Mouse (Mus musculus): ENCODE measurements around the gene Lix1. TPM values are rescaled to one million over a fixed set of nuclear protein-coding genes. Genes with fewer than 3 reads are reported as not detected.
"Not testable (repeated sequence)": the region's sequence is repeated elsewhere in the genome, so short reads cannot be mapped to it uniquely, and the experiment has no call there.

Gene Lix1
- polyA plus RNA-seq, 1 experiment from 2014 or later: 26.8 TPM

DNA sequence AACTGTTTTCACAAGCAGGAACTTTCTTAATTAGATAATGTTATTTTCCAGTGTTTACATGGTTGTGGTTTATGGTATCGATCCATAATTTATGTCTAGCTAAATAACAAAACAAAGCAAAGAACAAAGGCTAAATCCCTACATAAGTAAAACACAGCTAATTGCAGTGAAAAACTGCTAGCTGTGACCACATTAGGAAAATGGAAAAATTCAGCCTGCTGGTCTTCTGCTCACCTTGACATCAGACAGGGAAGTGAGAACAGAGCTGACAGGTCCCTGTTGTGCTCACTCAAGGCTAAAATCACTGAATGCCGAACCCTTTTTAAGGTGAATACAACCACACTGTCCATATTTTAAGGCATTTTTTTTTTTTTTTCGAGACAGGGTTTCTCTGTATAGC lies 50.1 kb downstream of the Lix1 start:
- Histone ChIP-seq H3K4me2 (replicated peaks) (no peak overlapping the region), H3K27me3 (replicated peaks) (no peaks in the 10 kb centered on the region), H3K4me1 (peaks cover 12% of the 10 kb centered on the region), H3K27ac (no peak overlapping the region), H3K4me3 (no peak overlapping the region), H3K9ac (no peak overlapping the region), H3K9me3 (no peaks in the 10 kb centered on the region), H3K36me3 (no peaks in the 10 kb centered on the region)
- no peak for ATAC-seq (ENCODE audit: low FRiP score, low read depth)
- WGBS: 91% methylated on average over 3 of the region's 3 CpGs

DNA sequence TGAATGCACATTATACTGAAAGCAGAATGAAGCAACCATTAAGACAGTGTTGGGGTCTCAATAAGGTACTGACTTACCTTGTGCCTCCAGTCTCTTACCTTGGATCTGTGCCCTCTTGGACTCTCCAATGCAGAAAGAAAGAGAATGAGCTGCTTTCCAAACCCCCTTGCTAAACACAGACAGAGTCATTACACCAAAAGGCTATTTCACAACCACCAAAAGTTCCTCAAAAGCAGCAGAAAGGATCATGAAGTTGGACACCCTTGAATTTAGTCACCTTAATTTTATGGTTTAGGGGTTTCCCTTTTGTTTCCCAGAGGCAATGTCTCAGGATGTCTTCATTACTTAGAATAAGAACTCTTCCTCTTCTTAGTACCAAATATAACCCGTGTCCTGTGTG lies 52.1 kb downstream of the Lix1 start:
- no peak overlapping the region for H3K4me3 ChIP-seq
- WGBS: 84% methylated on average over 1 of the region's 1 CpGs

DNA sequence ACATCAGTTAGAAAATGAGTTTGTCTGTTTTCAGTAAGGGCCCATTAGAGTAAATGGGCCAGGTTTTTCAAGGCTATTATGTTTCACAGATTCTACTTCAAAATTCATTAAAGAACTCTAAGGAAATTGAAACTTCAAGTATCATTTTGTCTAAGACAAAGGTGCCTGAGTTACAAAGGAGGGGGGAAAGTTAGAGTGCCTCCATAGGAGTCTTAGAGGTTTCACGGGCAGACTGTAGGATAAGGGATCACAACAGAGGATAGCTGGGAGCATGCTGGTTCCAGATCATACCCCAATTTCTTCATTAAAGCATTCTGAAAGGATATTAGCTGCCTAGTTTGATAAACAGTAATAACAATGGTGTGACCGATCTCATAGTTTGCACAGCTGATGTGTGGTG lies 83.3 kb downstream of the Lix1 start:
- Histone ChIP-seq H3K9ac (no peak overlapping the region), H3K9me3 (no peaks in the 10 kb centered on the region), H3K4me2 (replicated peaks) (no peak overlapping the region), H3K36me3 (no peaks in the 10 kb centered on the region), H3K27me3 (replicated peaks) (no peaks in the 10 kb centered on the region), H3K4me1 (no peaks in the 10 kb centered on the region), H3K27ac (no peak overlapping the region), H3K4me3 (no peak overlapping the region)
- no peak for ATAC-seq (ENCODE audit: low FRiP score, low read depth)
- WGBS: 85% methylated on average over 2 of the region's 2 CpGs

More for the DNA sequence above, 52.1 kb downstream of the Lix1 start:
- no peak overlapping the region for H3K27ac ChIP-seq
- H3K27me3 ChIP-seq (replicated peaks): no peaks in the 10 kb centered on the region
- no peaks in the 10 kb centered on the region for H3K9me3 ChIP-seq
- H3K4me2 ChIP-seq (replicated peaks): no peak overlapping the region
- ATAC-seq (ENCODE audit: low FRiP score, low read depth): no peak
- no peak overlapping the region for H3K9ac ChIP-seq
- peaks cover under 1% of the 10 kb centered on the region; the same call in 1 of the 2 replicates for H3K4me1 ChIP-seq
- H3K36me3 ChIP-seq: no peaks in the 10 kb centered on the region

DNA sequence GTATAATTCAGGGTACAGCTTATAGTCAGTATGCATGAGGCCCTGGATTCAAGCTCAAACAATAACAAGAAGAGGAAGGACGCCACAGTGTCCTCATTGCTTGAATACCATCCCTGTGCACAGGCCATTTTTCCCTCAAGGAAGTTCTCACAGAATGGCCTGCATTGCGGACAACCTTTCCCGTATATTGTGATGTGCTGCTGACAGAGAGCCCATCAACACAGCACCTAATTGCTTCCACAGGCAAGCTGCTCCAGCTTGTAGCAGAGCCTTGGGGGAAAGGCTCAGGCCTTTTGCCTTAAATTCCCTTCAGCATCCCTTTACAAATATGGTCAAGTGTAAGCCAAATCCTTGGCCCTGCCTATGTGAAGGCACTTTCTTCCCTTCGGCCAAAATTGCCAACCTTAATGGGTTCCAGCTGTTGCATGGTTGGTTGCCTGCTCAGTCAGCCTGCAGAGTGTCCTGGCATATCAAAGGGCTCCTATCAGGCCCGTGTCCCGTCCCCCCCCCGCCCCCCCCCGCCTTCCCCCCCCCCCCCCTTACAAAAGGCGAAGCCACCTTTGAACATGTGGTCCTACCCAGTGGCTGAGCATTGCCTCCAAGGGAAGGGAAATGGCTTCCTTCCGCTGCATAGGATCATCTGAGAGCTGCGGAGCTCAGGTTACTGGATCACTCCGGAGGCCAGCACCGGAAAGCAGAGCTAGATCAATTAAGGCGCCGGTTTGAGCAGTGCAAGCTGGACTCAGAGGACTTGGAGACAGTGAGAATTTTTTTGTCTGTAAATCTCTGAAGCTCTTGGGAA lies 88.5 kb downstream of the Lix1 start:
- H3K27me3 ChIP-seq (replicated peaks): no peaks in the 10 kb centered on the region
- no peaks in the 10 kb centered on the region for H3K9me3 ChIP-seq
- no peak overlapping the region for H3K27ac ChIP-seq
- H3K36me3 ChIP-seq: no peaks in the 10 kb centered on the region
- 49% methylated on average over 14 of the region's 15 CpGs for WGBS
- H3K4me3 ChIP-seq: no peak overlapping the region
- H3K4me1 ChIP-seq: no peaks in the 10 kb centered on the region
- H3K9ac ChIP-seq: no peak overlapping the region
- no peak overlapping the region for H3K4me2 ChIP-seq (replicated peaks)
- ATAC-seq (ENCODE audit: low FRiP score, low read depth): no peak

DNA sequence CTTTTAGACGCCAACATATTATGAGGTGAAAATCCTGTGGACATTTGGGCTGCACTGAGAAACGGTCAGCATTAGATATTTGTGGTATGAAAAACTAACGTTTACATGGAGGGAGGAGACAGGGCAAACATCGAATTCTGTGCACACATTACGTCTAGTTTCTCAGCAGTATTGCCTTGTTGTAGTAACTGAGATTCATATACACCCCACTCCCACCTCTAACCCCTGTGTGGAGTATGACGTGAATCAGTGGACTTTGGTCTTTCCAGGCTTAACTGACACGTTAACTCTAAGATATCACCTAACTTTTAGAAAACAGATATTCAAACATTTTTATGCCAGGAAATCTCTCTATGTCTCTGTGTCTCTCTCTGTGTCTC lies 89.1 kb downstream of the Lix1 start:
- no peaks in the 10 kb centered on the region for H3K27me3 ChIP-seq (replicated peaks)
- no peak overlapping the region for H3K27ac ChIP-seq
- WGBS: 78% methylated on average over 7 of the region's 7 CpGs
- no peaks in the 10 kb centered on the region for H3K9me3 ChIP-seq
- H3K4me2 ChIP-seq (replicated peaks): no peak overlapping the region
- H3K36me3 ChIP-seq: no peaks in the 10 kb centered on the region
- no peak overlapping the region for H3K9ac ChIP-seq
- no peak for ATAC-seq (ENCODE audit: low FRiP score, low read depth)
- H3K4me1 ChIP-seq: no peaks in the 10 kb centered on the region
- H3K4me3 ChIP-seq: no peak overlapping the region

DNA sequence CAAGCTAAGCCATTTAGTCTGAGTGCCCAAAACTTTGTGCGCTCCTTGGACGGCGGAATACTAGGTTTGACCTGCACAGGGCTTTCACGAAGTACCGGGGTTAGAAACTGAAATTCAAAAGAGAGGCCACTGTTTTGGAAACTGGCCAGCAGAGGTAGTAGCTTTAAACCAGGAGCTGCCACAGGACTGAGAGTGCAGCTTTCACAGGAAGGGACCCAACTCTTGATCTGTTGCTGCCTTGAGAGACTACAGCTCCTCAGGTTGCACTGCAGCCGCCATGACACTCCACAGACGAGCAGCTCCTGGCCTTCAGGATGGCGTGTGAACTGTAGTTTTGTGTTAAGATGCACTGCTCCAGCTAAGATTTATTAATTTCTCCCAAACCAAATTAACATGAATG lies 89.6 kb downstream of the Lix1 start:
- Histone ChIP-seq H3K9me3 (no peaks in the 10 kb centered on the region), H3K36me3 (no peaks in the 10 kb centered on the region), H3K27me3 (replicated peaks) (no peaks in the 10 kb centered on the region), H3K4me2 (replicated peaks) (no peak overlapping the region), H3K9ac (no peak overlapping the region), H3K27ac (no peak overlapping the region), H3K4me1 (no peaks in the 10 kb centered on the region), H3K4me3 (no peak overlapping the region)
- no peak for ATAC-seq (ENCODE audit: low FRiP score, low read depth)
- 86% methylated on average over 8 of the region's 8 CpGs for WGBS

DNA sequence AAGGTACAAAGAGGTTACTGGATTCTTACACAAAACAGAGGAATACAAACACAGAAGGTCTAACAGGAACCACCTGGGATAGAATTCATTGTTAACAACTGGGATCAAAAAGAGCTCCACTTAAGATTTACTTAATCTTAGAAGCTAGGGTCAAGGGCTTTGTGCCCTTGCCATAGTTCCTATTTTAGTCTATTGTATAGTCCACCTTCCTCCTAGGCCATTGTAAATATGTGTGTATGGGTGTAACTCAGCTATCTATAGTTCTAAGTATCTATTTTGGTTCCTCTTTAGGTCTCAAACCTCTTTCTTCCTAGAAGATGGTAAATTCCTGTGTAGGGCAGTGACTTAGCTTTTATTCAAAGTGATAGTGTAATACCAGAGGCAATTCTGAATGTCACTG lies 93.8 kb downstream of the Lix1 start:
- not testable (repeated sequence) for H3K4me1 ChIP-seq; H3K9me3 ChIP-seq; ATAC-seq (ENCODE audit: low FRiP score, low read depth); H3K4me3 ChIP-seq; H3K36me3 ChIP-seq; H3K27ac ChIP-seq; H3K9ac ChIP-seq; H3K4me2 ChIP-seq (replicated peaks); H3K27me3 ChIP-seq (replicated peaks)

DNA sequence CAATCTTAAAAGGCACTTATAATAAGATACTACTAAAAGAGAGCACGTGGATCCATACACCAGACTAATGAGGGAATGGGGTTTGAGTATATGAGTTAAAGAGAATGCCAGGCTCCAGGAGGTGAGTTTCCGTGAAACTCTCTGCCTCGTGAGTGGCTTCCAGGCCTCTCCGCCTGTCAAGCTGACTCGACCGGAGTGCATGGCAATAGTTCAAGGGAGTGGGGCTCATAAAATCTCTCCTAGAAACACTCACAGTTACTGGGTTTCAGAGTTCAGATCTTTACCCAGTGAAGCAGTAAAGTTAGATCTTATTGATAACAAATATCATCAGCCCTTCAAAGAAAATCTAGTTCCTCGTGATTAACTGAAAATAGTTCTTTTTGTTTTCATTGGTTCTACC lies 94.3 kb downstream of the Lix1 start:
- Histone ChIP-seq H3K36me3 (no peaks in the 10 kb centered on the region), H3K4me2 (replicated peaks) (no peak overlapping the region), H3K27me3 (replicated peaks) (no peaks in the 10 kb centered on the region), H3K9me3 (no peaks in the 10 kb centered on the region), H3K4me1 (no peaks in the 10 kb centered on the region), H3K9ac (no peak overlapping the region), H3K27ac (no peak overlapping the region), H3K4me3 (no peak overlapping the region)
- WGBS: 92% methylated on average over 7 of the region's 7 CpGs
- no peak for ATAC-seq (ENCODE audit: low FRiP score, low read depth)

DNA sequence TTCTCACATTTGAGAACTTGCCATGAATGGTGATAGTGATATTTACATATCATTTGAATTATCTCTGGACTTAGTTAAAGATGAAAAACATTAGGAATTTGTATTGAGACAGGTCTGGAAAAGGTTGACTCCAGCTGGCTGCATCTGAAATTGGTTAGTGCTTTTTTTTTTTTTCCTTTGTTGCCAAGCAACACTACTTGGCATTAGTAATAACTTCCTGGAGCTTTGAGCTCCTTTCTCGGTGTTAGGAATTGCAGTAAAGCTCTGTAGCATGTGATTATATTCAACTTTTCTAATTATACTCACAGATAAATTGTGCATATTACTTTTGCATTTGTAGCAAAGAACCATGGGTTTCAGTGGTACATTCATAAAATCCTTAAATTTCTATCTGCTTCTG lies 96.4 kb downstream of the Lix1 start:
- Histone ChIP-seq H3K9ac (no peak overlapping the region), H3K9me3 (no peaks in the 10 kb centered on the region), H3K27ac (no peak overlapping the region), H3K4me2 (replicated peaks) (no peak overlapping the region), H3K4me1 (no peaks in the 10 kb centered on the region), H3K4me3 (no peak overlapping the region), H3K27me3 (replicated peaks) (no peaks in the 10 kb centered on the region), H3K36me3 (no peaks in the 10 kb centered on the region)
- WGBS: 59% methylated on average over 1 of the region's 1 CpGs
- no peak for ATAC-seq (ENCODE audit: low FRiP score, low read depth)

DNA sequence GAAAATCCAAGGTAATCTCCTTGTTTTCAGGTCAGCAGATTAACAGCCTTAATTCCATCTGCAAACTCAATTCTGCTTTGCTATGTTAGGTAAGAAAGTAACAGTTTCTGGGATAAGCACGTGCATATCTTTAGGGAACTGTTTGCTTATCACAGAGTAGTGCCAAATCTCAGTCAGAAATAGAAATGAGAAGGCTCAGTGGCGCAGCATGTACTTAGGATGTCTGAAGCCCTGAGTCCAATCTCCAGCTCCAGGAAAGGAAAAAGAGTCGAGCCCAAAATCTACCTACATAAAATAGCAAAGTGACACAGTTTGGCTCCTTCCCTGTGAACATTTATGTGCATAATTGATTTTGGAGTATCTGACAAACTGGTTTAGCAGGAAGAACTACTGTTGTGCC lies 96.8 kb downstream of the Lix1 start:
- no peak overlapping the region for H3K4me2 ChIP-seq (replicated peaks)
- H3K27ac ChIP-seq: no peak overlapping the region
- no peaks in the 10 kb centered on the region for H3K36me3 ChIP-seq
- 83% methylated on average over 3 of the region's 3 CpGs for WGBS
- no peaks in the 10 kb centered on the region for H3K9me3 ChIP-seq
- no peak overlapping the region for H3K9ac ChIP-seq
- H3K27me3 ChIP-seq (replicated peaks): no peaks in the 10 kb centered on the region
- no peak for ATAC-seq (ENCODE audit: low FRiP score, low read depth)
- no peak overlapping the region for H3K4me3 ChIP-seq
- no peaks in the 10 kb centered on the region for H3K4me1 ChIP-seq

DNA sequence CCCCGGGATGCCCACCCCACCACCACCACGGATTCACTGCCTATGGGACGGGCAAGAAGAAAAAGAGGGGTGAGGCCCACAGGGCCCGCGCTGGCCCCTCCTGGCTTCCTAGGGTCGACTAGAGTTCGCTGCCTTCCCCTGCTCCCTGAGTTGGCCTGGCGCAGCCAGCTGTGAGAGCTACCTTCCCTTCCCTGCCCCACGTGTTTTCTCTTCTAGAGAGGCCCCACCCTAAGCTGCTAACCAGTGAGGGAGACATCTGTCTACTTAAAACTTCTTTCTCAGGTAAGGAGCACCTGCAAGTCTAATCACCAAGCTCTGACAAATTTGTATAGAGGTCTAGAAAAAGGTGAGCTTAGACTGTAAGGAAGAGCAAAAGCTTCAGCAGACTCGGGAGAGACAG lies 104.2 kb downstream of the Lix1 start:
- Histone ChIP-seq H3K4me2 (replicated peaks) (no peak overlapping the region), H3K9ac (no peak overlapping the region), H3K9me3 (no peaks in the 10 kb centered on the region), H3K4me3 (no peak overlapping the region), H3K36me3 (no peaks in the 10 kb centered on the region), H3K27me3 (replicated peaks) (no peaks in the 10 kb centered on the region), H3K4me1 (no peaks in the 10 kb centered on the region), H3K27ac (no peak overlapping the region)
- no peak for ATAC-seq (ENCODE audit: low FRiP score, low read depth)
- WGBS: 88% methylated on average over 10 of the region's 10 CpGs

Data from neural tube, embryonic 12.5 days (tissue).